Mouse (Mus musculus): ENCODE measurements around the gene Msantd1. TPM values are rescaled to one million over a fixed set of nuclear protein-coding genes. Genes with fewer than 3 reads are reported as not detected.
A peak's percentile ranks its signal among the peaks of the same experiment; 100 is the strongest.

Msantd1 gene
- polyA plus RNA-seq, 1 experiment from 2014 or later: 0.95 TPM

- ATAC-seq (replicated peaks; ENCODE audit: low FRiP score): no peak
- no peak overlapping the region for H3K4me3 ChIP-seq (ENCODE audit: low read depth, low read length)
- H3K27me3 ChIP-seq (replicated peaks; ENCODE audit: control insufficient read depth, insufficient read depth, low read length): no peaks in the 10 kb centered on the region
- H3K4me2 ChIP-seq: no peak overlapping the region
- no peaks in the 10 kb centered on the region for H3K9me3 ChIP-seq (ENCODE audit: control insufficient read depth, low read length)
- no peak overlapping the region for H3K9ac ChIP-seq (ENCODE audit: low read depth, low read length)
- no peak overlapping the region for H3K27ac ChIP-seq (ENCODE audit: low read depth, low read length)
- peaks cover 2% of the 10 kb centered on the region; the same call in 1 of the 2 replicates for H3K36me3 ChIP-seq (ENCODE audit: control insufficient read depth, insufficient read depth, low read length)
- WGBS: 82% methylated on average over 10 of the region's 10 CpGs
- peaks cover 18% of the 10 kb centered on the region for H3K4me1 ChIP-seq (replicated peaks; ENCODE audit: control insufficient read depth, insufficient read depth, low read length)
- no peak for DNase-seq (ENCODE audit: low spot score)
These were observed 9.4 kb downstream of the Msantd1 start for GRCm38 (mm10) chr5:34917234-34917655.

DNA sequence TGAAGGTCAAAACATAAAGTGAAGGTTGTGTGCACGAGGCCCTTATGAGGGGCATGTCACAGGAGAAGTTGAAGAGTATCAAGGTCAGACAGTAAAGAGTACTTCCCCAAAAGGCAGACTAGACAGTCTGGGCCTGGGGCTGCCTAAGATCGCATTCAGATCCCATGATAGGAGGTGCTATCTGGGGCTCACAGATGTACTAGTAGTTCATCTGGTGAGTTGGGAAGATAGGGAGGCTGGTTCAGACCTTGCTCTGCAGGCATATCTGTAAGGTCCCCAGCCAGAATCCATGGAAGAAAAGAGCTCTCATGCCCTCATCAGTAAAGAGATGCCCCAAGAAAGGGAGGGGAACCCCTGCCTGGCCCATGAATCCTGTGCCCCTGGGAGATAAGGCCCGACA is 11.0 kb downstream of the Msantd1 start:
- 34% methylated on average over 3 of the region's 3 CpGs for WGBS
- ATAC-seq (replicated peaks; ENCODE audit: low FRiP score): peak; percentile 86
- H3K4me3 ChIP-seq (ENCODE audit: low read depth, low read length): no peak overlapping the region
- peaks cover 2% of the 10 kb centered on the region; the same call in 1 of the 2 replicates for H3K36me3 ChIP-seq (ENCODE audit: control insufficient read depth, insufficient read depth, low read length)
- no peaks in the 10 kb centered on the region for H3K9me3 ChIP-seq (ENCODE audit: control insufficient read depth, low read length)
- DNase-seq (ENCODE audit: low spot score): no peak
- peak overlapping the region; percentile 57 for H3K27ac ChIP-seq (ENCODE audit: low read depth, low read length)
- H3K4me2 ChIP-seq: peak overlapping the region; percentile 16; the same call in 1 of the 2 replicates
- peaks cover 23% of the 10 kb centered on the region for H3K4me1 ChIP-seq (replicated peaks; ENCODE audit: control insufficient read depth, insufficient read depth, low read length)
- H3K27me3 ChIP-seq (replicated peaks; ENCODE audit: control insufficient read depth, insufficient read depth, low read length): no peaks in the 10 kb centered on the region
- 0 out of 2 replicates have a peak overlapping the region, but pooled peaks have one; percentile 15 for H3K9ac ChIP-seq (ENCODE audit: low read depth, low read length)

DNA sequence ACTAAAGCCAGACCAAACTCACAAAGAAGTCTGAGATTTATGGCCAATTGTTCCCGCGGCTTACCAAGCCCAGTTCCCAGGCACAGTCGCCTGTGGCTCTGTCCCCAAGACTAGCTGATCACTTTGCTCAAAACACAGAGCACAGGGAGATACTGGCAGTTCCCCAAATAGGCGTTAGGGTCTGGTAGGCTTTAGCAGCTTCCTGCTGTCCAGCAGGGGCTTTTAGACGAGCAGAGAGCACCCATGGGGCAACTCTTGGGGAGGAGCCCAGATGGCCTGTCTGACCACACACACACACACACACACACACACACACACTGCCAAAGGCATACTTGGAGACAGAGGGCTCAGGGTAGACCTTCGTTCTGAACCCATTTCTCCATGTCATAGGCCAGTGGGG is 14.7 kb downstream of the Msantd1 start:
- H3K4me1 ChIP-seq (replicated peaks; ENCODE audit: control insufficient read depth, insufficient read depth, low read length): peaks cover 30% of the 10 kb centered on the region
- WGBS: 68% methylated on average over 6 of the region's 6 CpGs
- peaks cover 4% of the 10 kb centered on the region; the same call in 1 of the 2 replicates for H3K36me3 ChIP-seq (ENCODE audit: control insufficient read depth, insufficient read depth, low read length)
- H3K4me2 ChIP-seq: no peak overlapping the region
- no peak overlapping the region for H3K27ac ChIP-seq (ENCODE audit: low read depth, low read length)
- H3K27me3 ChIP-seq (replicated peaks; ENCODE audit: control insufficient read depth, insufficient read depth, low read length): no peaks in the 10 kb centered on the region
- ATAC-seq (replicated peaks; ENCODE audit: low FRiP score) (no peak), DNase-seq (ENCODE audit: low spot score) (no peak)
- H3K9ac ChIP-seq (ENCODE audit: low read depth, low read length): no peak overlapping the region
- no peaks in the 10 kb centered on the region for H3K9me3 ChIP-seq (ENCODE audit: control insufficient read depth, low read length)
- no peak overlapping the region for H3K4me3 ChIP-seq (ENCODE audit: low read depth, low read length)

GRCm38 (mm10) chr5:34923920-34924319 is 16.1 kb downstream of the Msantd1 start:
- Histone ChIP-seq H3K36me3 (ENCODE audit: control insufficient read depth, insufficient read depth, low read length) (peaks cover 4% of the 10 kb centered on the region; the same call in 1 of the 2 replicates), H3K9me3 (ENCODE audit: control insufficient read depth, low read length) (no peaks in the 10 kb centered on the region), H3K27ac (ENCODE audit: low read depth, low read length) (peak overlapping the region; percentile 50), H3K4me3 (ENCODE audit: low read depth, low read length) (no peak overlapping the region), H3K9ac (ENCODE audit: low read depth, low read length) (0 out of 2 replicates have a peak overlapping the region, but pooled peaks have one; percentile 1), H3K4me2 (no peak overlapping the region), H3K4me1 (replicated peaks; ENCODE audit: control insufficient read depth, insufficient read depth, low read length) (peaks cover 18% of the 10 kb centered on the region), H3K27me3 (replicated peaks; ENCODE audit: control insufficient read depth, insufficient read depth, low read length) (no peaks in the 10 kb centered on the region)
- DNase-seq (ENCODE audit: low spot score): no peak
- 49% methylated on average over 4 of the region's 4 CpGs for WGBS
- ATAC-seq (replicated peaks; ENCODE audit: low FRiP score): peak; percentile 88

DNA sequence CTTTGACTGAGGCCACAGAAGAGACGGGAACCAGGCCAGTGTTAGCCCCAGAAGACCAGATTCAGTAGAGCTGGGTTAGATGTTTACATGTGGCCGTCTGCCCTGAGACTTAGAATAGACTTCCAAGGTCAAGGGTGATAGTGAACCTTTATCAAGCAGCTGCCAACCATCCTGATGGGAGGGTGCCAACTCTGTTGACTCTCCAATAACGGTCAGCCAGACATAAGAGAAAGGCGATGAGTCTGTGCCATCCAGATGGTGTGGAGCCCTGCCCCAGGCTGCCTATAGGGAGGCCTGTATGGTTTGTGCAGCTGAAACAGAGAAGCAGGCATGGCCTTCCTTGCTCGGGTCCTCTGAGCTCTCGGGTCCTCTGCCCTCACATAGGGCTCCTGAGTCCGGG is 16.7 kb downstream of the Msantd1 start:
- H3K4me2 ChIP-seq: no peak overlapping the region
- peak; percentile 35; the same call in 1 of the 2 replicates for ATAC-seq (replicated peaks; ENCODE audit: low FRiP score)
- 83% methylated on average over 7 of the region's 7 CpGs for WGBS

DNA sequence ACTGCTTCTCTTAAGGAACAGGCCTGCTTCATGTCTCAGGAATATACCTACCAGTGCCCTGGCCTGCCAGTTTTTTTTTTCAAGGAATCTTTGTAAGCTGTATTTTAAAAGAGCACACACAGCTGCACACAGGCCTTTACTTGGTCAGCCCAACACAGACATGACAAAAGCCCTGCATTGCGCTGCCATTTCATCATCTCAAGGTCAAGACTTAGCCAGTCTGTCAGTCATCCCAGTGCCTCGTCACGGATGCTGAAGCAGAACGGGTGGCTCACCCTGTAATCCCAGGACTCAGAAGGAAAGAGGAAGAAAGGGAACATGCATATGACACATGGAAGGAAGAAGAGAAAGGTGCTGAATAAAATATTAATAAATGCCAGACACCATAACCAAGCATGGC is 19.8 kb downstream of the Msantd1 start:
- no peak overlapping the region for H3K9ac ChIP-seq (ENCODE audit: low read depth, low read length)
- no peak overlapping the region for H3K4me3 ChIP-seq (ENCODE audit: low read depth, low read length)
- 90% methylated on average over 4 of the region's 4 CpGs for WGBS
- no peak for ATAC-seq (replicated peaks; ENCODE audit: low FRiP score)
- DNase-seq (ENCODE audit: low spot score): no peak
- peaks cover 2% of the 10 kb centered on the region; the same call in 1 of the 2 replicates for H3K36me3 ChIP-seq (ENCODE audit: control insufficient read depth, insufficient read depth, low read length)
- no peak overlapping the region for H3K27ac ChIP-seq (ENCODE audit: low read depth, low read length)
- H3K27me3 ChIP-seq (replicated peaks; ENCODE audit: control insufficient read depth, insufficient read depth, low read length): no peaks in the 10 kb centered on the region
- no peaks in the 10 kb centered on the region for H3K9me3 ChIP-seq (ENCODE audit: control insufficient read depth, low read length)
- H3K4me1 ChIP-seq (replicated peaks; ENCODE audit: control insufficient read depth, insufficient read depth, low read length): peaks cover 33% of the 10 kb centered on the region
- no peak overlapping the region for H3K4me2 ChIP-seq

More for the DNA sequence above, 16.7 kb downstream of the Msantd1 start:
- no peak overlapping the region for H3K4me3 ChIP-seq (ENCODE audit: low read depth, low read length)
- DNase-seq (ENCODE audit: low spot score): no peak
- H3K4me1 ChIP-seq (replicated peaks; ENCODE audit: control insufficient read depth, insufficient read depth, low read length): peaks cover 16% of the 10 kb centered on the region
- H3K27ac ChIP-seq (ENCODE audit: low read depth, low read length): peak overlapping the region; percentile 50
- peaks cover 4% of the 10 kb centered on the region; the same call in 1 of the 2 replicates for H3K36me3 ChIP-seq (ENCODE audit: control insufficient read depth, insufficient read depth, low read length)
- H3K9me3 ChIP-seq (ENCODE audit: control insufficient read depth, low read length): no peaks in the 10 kb centered on the region
- no peak overlapping the region for H3K9ac ChIP-seq (ENCODE audit: low read depth, low read length)
- no peaks in the 10 kb centered on the region for H3K27me3 ChIP-seq (replicated peaks; ENCODE audit: control insufficient read depth, insufficient read depth, low read length)

GRCm38 (mm10) chr5:34930151-34930975 is 22.6 kb downstream of the Msantd1 start:
- 56% methylated on average over 9 of the region's 9 CpGs for WGBS
- H3K9me3 ChIP-seq (ENCODE audit: control insufficient read depth, low read length): no peaks in the 10 kb centered on the region
- H3K27me3 ChIP-seq (replicated peaks; ENCODE audit: control insufficient read depth, insufficient read depth, low read length): no peaks in the 10 kb centered on the region
- H3K4me3 ChIP-seq (ENCODE audit: low read depth, low read length): no peak overlapping the region
- peaks cover 2% of the 10 kb centered on the region; the same call in 1 of the 2 replicates for H3K36me3 ChIP-seq (ENCODE audit: control insufficient read depth, insufficient read depth, low read length)
- ATAC-seq (replicated peaks; ENCODE audit: low FRiP score): peak; percentile 89
- DNase-seq (ENCODE audit: low spot score): no peak
- peaks cover 21% of the 10 kb centered on the region for H3K4me1 ChIP-seq (replicated peaks; ENCODE audit: control insufficient read depth, insufficient read depth, low read length)
- H3K9ac ChIP-seq (ENCODE audit: low read depth, low read length): 0 out of 2 replicates have a peak overlapping the region, but pooled peaks have one; percentile 23
- H3K4me2 ChIP-seq: peak overlapping the region; percentile 25
- peak overlapping the region; percentile 66 for H3K27ac ChIP-seq (ENCODE audit: low read depth, low read length)

DNA sequence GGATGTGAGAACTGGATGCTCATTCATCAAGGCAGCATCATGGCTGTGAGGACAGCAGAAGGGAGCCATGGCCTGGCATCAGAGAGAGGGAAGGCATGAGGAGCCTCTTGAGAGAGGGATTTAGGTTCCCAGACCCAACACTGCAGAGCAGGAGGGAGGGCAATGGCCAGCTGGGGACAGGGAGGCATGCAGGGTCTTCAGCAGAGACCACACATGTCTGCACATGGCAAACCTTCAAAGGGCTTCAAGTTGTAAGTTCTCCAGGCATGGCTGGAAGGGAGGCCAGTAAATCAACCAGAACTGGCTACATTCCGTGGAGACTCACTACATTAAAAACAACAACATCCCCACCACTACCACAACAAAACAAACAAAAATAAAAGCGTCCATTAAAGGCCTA is 23.3 kb downstream of the Msantd1 start:
- ATAC-seq (replicated peaks; ENCODE audit: low FRiP score): no peak
- H3K27me3 ChIP-seq (replicated peaks; ENCODE audit: control insufficient read depth, insufficient read depth, low read length): no peaks in the 10 kb centered on the region
- H3K9me3 ChIP-seq (ENCODE audit: control insufficient read depth, low read length): no peaks in the 10 kb centered on the region

More for the DNA sequence above, 23.3 kb downstream of the Msantd1 start:
- Histone ChIP-seq H3K4me1 (replicated peaks; ENCODE audit: control insufficient read depth, insufficient read depth, low read length) (peaks cover 21% of the 10 kb centered on the region), H3K36me3 (ENCODE audit: control insufficient read depth, insufficient read depth, low read length) (no peaks in the 10 kb centered on the region), H3K4me2 (peak overlapping the region; percentile 25; the same call in 1 of the 2 replicates), H3K27ac (ENCODE audit: low read depth, low read length) (peak overlapping the region; percentile 40), H3K4me3 (ENCODE audit: low read depth, low read length) (no peak overlapping the region), H3K9ac (ENCODE audit: low read depth, low read length) (0 out of 2 replicates have a peak overlapping the region, but pooled peaks have one; percentile 23)
- 74% methylated on average over 2 of the region's 2 CpGs for WGBS
- DNase-seq (ENCODE audit: low spot score): no peak

All from liver, embryonic 11.5 days (tissue).